8 mouse cellular contexts compared by ENCODE assay signal in the genomic region with DNA sequence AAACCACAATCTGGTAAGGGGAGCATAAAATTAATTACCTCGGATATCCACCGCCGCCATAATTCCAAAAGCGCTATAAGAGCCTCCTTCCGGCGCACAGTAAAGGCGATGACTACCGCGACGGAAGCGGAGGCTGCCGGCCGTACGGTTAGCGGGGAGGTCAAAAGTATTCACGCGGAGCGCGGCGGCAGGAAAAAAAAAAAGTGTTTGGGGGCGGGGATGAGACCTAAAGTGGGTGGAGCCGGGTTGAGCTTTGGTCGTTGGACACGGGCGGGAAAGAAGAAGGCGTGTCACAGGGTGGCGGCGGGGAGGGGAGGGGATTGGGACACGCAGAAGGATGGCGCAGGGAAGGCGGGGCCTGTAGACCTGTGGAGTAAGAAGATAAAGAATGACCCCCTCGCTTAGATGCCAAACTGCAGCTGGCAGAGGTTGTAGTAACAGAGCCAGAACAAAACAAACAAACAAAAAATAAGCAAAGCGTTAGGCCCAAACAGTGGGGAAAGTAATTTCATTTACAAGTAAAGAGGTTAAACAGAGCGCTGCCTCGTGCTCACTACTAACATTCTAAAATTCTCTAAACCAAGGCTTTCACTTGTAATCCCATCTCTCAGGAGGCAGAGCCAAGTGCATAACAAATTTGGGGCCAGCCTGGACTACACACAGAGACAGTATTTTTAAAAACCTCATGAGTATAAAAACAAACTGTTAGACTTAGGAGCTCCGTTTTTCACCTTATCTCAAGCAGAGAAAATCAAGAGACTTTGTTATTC. TPM values are rescaled to one million over a fixed set of nuclear protein-coding genes. Genes with fewer than 3 reads are reported as not detected.
A peak's percentile ranks its signal among the peaks of the same experiment; 100 is the strongest.
DNase-seq lines count a peak whose midpoint lies in the region; ATAC-seq and TF ChIP-seq lines count a peak whose summit lies in the region.

A gene (minus strand): TSS at position 107 of the 770 bp plus-strand sequence.

- peak; percentile 87 for TF ChIP-seq EP300 in heart, postnatal 0 days (IDR thresholded peaks at IDR 0.05; ENCODE audit: low read depth)

- H3K36me3 ChIP-seq in E14TG2a.4 (ENCODE audit: insufficient read depth, low read length) = peaks cover 14% of the 10 kb centered on the region
- H3K36me3 ChIP-seq in forebrain, embryonic 12.5 days (replicated peaks) = peaks cover 5% of the 10 kb centered on the region
- H3K36me3 ChIP-seq in heart, postnatal 0 days (replicated peaks; ENCODE audit: control insufficient read depth, insufficient read depth, low read length) = peaks cover 10% of the 10 kb centered on the region; the same call in 1 of the 2 replicates
- H3K36me3 ChIP-seq in liver, embryonic 16.5 days (ENCODE audit: control insufficient read depth, insufficient read depth) = peaks cover 8% of the 10 kb centered on the region; the same call in 1 of the 2 replicates
- H3K36me3 ChIP-seq in neural tube, embryonic 13.5 days = peaks cover 10% of the 10 kb centered on the region
- H3K36me3 ChIP-seq in testis, adult 2 months (ENCODE audit: control insufficient read depth, insufficient read depth, low read length) = peaks cover 1% of the 10 kb centered on the region; the same call in 1 of the 2 replicates

- peaks cover 16% of the 10 kb centered on the region for H3K9me3 ChIP-seq in E14TG2a.4 (ENCODE audit: low read length)
- H3K9me3 ChIP-seq in forebrain, embryonic 12.5 days = no peaks in the 10 kb centered on the region
- H3K9me3 ChIP-seq in heart, postnatal 0 days (replicated peaks; ENCODE audit: control insufficient read depth, low read length) = no peaks in the 10 kb centered on the region
- no peaks in the 10 kb centered on the region for H3K9me3 ChIP-seq in liver, embryonic 16.5 days (replicated peaks; ENCODE audit: control insufficient read depth, low read length)
- H3K9me3 ChIP-seq in neural tube, embryonic 13.5 days = no peaks in the 10 kb centered on the region

- peak within 1 kb of the TSS; percentile 99 for H3K4me3 ChIP-seq in E14TG2a.4 (replicated peaks; ENCODE audit: low read length)
- H3K4me3 ChIP-seq in forebrain, embryonic 12.5 days (replicated peaks) = peak within 1 kb of the TSS; percentile 76
- H3K4me3 ChIP-seq in heart, postnatal 0 days (ENCODE audit: low read depth, low read length) = peak within 1 kb of the TSS; percentile 77
- peak within 1 kb of the TSS; percentile 98 for H3K4me3 ChIP-seq in liver, embryonic 16.5 days (ENCODE audit: low read depth, low read length)
- peak within 1 kb of the TSS; percentile 88 for H3K4me3 ChIP-seq in neural tube, embryonic 13.5 days
- H3K4me3 ChIP-seq in testis, adult 2 months (ENCODE audit: control insufficient read depth, low read depth, low read length) = peak within 1 kb of the TSS; percentile 88

- peak; percentile 98 for DNase-seq in c-Kit-positive CD71-positive TER-119-positive erythroid progenitor cells, embryonic 14.5 days (ENCODE audit: low spot score)
- DNase-seq in heart, postnatal 0 days (ENCODE audit: low spot score) = peak; percentile 98
- peak; percentile 94 to 96 for DNase-seq in kidney, postnatal 4 days

- TF ChIP-seq POLR2A in testis, adult 2 months (IDR thresholded peaks at IDR 0.05; ENCODE audit: control insufficient read depth, low read depth, low read length) = peak; percentile 70

- H3K27me3 ChIP-seq in E14TG2a.4 (ENCODE audit: insufficient read depth, low read length) = no peaks in the 10 kb centered on the region
- no peaks in the 10 kb centered on the region; the same call in 1 of the 2 replicates for H3K27me3 ChIP-seq in forebrain, embryonic 12.5 days
- H3K27me3 ChIP-seq in heart, postnatal 0 days (ENCODE audit: control insufficient read depth, insufficient read depth, low read length) = no peaks in the 10 kb centered on the region; the same call in 1 of the 2 replicates
- no peaks in the 10 kb centered on the region for H3K27me3 ChIP-seq in liver, embryonic 16.5 days (ENCODE audit: control insufficient read depth, insufficient read depth, low read depth, low read length)
- H3K27me3 ChIP-seq in neural tube, embryonic 13.5 days = no peaks in the 10 kb centered on the region
- no peaks in the 10 kb centered on the region for H3K27me3 ChIP-seq in testis, adult 2 months (ENCODE audit: control insufficient read depth, insufficient read depth, low read length)

- H3K27ac ChIP-seq in forebrain, embryonic 12.5 days = peak within 1 kb of the TSS; percentile 27; the same call in 1 of the 2 replicates
- H3K27ac ChIP-seq in heart, postnatal 0 days (ENCODE audit: low read depth) = peak within 1 kb of the TSS; percentile 26; the same call in 1 of the 2 replicates
- peak within 1 kb of the TSS; percentile 92 for H3K27ac ChIP-seq in liver, embryonic 16.5 days (ENCODE audit: low read length)
- peak within 1 kb of the TSS; percentile 71 for H3K27ac ChIP-seq in neural tube, embryonic 13.5 days (replicated peaks)
- peak within 1 kb of the TSS; percentile 68 for H3K27ac ChIP-seq in testis, adult 2 months (ENCODE audit: control insufficient read depth, insufficient read depth, low read depth, low read length)

- H3K4me1 ChIP-seq in E14TG2a.4 (replicated peaks; ENCODE audit: low read depth, low read length) = peaks cover 11% of the 10 kb centered on the region
- H3K4me1 ChIP-seq in forebrain, embryonic 12.5 days = peaks cover 8% of the 10 kb centered on the region
- peaks cover 10% of the 10 kb centered on the region for H3K4me1 ChIP-seq in heart, postnatal 0 days (ENCODE audit: control insufficient read depth, insufficient read depth)
- H3K4me1 ChIP-seq in liver, embryonic 16.5 days (ENCODE audit: control insufficient read depth, low read depth, low read length) = peaks cover 15% of the 10 kb centered on the region
- H3K4me1 ChIP-seq in neural tube, embryonic 13.5 days (replicated peaks) = peaks cover 9% of the 10 kb centered on the region
- no peaks in the 10 kb centered on the region for H3K4me1 ChIP-seq in testis, adult 2 months (ENCODE audit: control insufficient read depth, insufficient read depth, low read length)

- H3K9ac ChIP-seq in forebrain, embryonic 12.5 days = peak within 1 kb of the TSS; percentile 79
- peak within 1 kb of the TSS; percentile 69 for H3K9ac ChIP-seq in heart, postnatal 0 days (replicated peaks; ENCODE audit: low read depth, low read length)
- peak within 1 kb of the TSS; percentile 78 for H3K9ac ChIP-seq in liver, embryonic 16.5 days (ENCODE audit: low read depth, low read length)
- H3K9ac ChIP-seq in neural tube, embryonic 13.5 days = peak within 1 kb of the TSS; percentile 87

- TF ChIP-seq CTCF in E14TG2a.4 (conservative IDR thresholded peaks at IDR 0.05; ENCODE audit: low read length) = no peak
- no peak for TF ChIP-seq CTCF in heart, postnatal 0 days (IDR thresholded peaks at IDR 0.05; ENCODE audit: low read depth)
- TF ChIP-seq CTCF in testis, adult 2 months (IDR thresholded peaks at IDR 0.05; ENCODE audit: control insufficient read depth, insufficient read depth, insufficient replicate concordance, low read depth, low read length) = no peak

- H3K4me2 ChIP-seq in forebrain, embryonic 12.5 days = peak within 1 kb of the TSS; percentile 54
- H3K4me2 ChIP-seq in heart, postnatal 0 days (ENCODE audit: low read depth, low read length) = peak within 1 kb of the TSS; percentile 86
- peak within 1 kb of the TSS; percentile 80 for H3K4me2 ChIP-seq in liver, embryonic 16.5 days (ENCODE audit: low read depth, low read length)
- H3K4me2 ChIP-seq in neural tube, embryonic 13.5 days = peak within 1 kb of the TSS; percentile 70

- 3% methylated on average over 36 of the region's 36 CpGs for WGBS in forebrain, embryonic 12.5 days
- WGBS in heart, postnatal 0 days = 2% methylated on average over 36 of the region's 36 CpGs
- WGBS in liver, embryonic 16.5 days (ENCODE audit: insufficient replicate concordance) = 2% methylated on average over 36 of the region's 36 CpGs
- 3% methylated on average over 36 of the region's 36 CpGs for WGBS in neural tube, embryonic 13.5 days

- peak; percentile 98 for ATAC-seq in forebrain, embryonic 12.5 days (ENCODE audit: low FRiP score)
- peak; percentile 99 for ATAC-seq in heart, postnatal 0 days (ENCODE audit: insufficient read depth, low read depth)
- ATAC-seq in liver, embryonic 16.5 days (ENCODE audit: low read depth) = peak; percentile 98
- peak; percentile 97 for ATAC-seq in neural tube, embryonic 13.5 days (ENCODE audit: low read depth)

RNA-seq across cellular contexts. Expression of the gene that starts here (rescaled TPM):
- polyA plus RNA-seq in forebrain, embryonic 12.5 days (2016; fragmentation: Nextera tagmentation; extraction: Ambion mirVana) = 66.5 and 67.5 TPM in 2 replicates
- total RNA-seq in heart, postnatal 0 days (2014; rRNA removed; ENCODE audit: low replicate concordance) = 13.5 and 35.6 TPM in 2 replicates
- polyA plus RNA-seq in heart, postnatal 0 days (2015; fragmentation: Nextera tagmentation; extraction: Ambion mirVana) = 31.6 and 31.8 TPM in 2 replicates
- 29.8 and 34.2 TPM in 2 replicates for polyA plus RNA-seq in liver, embryonic 16.5 days (2015; fragmentation: Nextera tagmentation; extraction: Ambion mirVana)
- polyA plus RNA-seq in neural tube, embryonic 13.5 days (2015; fragmentation: Nextera tagmentation; extraction: Ambion mirVana) = 56.1 and 59.3 TPM in 2 replicates
- 8.7 and 12.4 TPM in 2 replicates for polyA plus RNA-seq in testis, adult 2 months (2012; rRNA removed)

Comparison
In these comparisons a context has a peak if more than half of its experiments do, and no peak if none do; other contexts are left out.
1. Peak in every context shown above with its lines: DNase-seq, ATAC-seq, H3K4me3 ChIP-seq and H3K27ac ChIP-seq.
2. H3K27ac ChIP-seq: peak in every context shown above with its lines; median percentile 92 in liver, embryonic 16.5 days; 71 in neural tube, embryonic 13.5 days; 68 in testis, adult 2 months; 27 in forebrain, embryonic 12.5 days; 26 in heart, postnatal 0 days.